Mouse (Mus musculus): ENCODE measurements around the gene Gm10840.
A peak's percentile ranks its signal among the peaks of the same experiment; 100 is the strongest.

DNA sequence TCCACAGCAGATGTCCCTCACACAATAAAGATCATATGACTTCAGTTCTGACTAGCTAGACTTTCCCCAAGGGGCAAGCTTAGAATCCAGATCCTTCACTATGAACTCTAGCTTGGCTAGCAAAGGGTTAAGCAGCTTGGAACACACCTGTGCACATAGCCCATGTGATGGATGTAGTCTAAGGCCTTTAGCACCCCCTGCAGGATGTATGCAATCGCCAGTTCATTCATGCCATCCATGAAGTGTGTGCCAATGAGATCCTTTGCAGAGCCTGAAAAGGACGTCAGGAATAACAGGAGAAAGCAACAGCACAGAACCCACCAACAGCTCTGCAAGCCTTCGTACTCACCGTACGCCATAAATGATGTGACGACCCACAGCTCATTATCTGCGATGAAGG, 10.2 kb downstream of the Gm10840 start:
- TF ChIP-seq CTCF (IDR thresholded peaks at IDR 0.05; ENCODE audit: low read depth, low read length), result peak; percentile 28
- TF ChIP-seq POLR2A (IDR thresholded peaks at IDR 0.05; ENCODE audit: insufficient read depth, low read length), result no peak

Measured in ES-Bruce4 (cell line).